Mouse (Mus musculus) thymus, adult 2 months (tissue): ENCODE measurements around the gene Tmco5b.

Experiments used
- CTCF ChIP-seq: fragments of 200-500 bp; IDR thresholded peaks from 2 replicates; pipeline ENCODE4 v1.5.1; 2012; ENCODE audit warnings: mild to moderate bottlenecking, control low read depth, low read length, moderate library complexity, borderline replicate concordance; ENCODE audit not compliant: control insufficient read depth, poor library complexity, insufficient read depth; ENCODE audit errors: extremely low read depth
- POLR2A ChIP-seq: fragments of 200-500 bp; IDR thresholded peaks from 2 replicates; pipeline ENCODE4 v1.6.1; 2012; ENCODE audit warnings: mild to moderate bottlenecking, low read length, control low read depth, moderate library complexity; ENCODE audit not compliant: control insufficient read depth, poor library complexity, insufficient read depth; ENCODE audit errors: extremely low read depth

DNA sequence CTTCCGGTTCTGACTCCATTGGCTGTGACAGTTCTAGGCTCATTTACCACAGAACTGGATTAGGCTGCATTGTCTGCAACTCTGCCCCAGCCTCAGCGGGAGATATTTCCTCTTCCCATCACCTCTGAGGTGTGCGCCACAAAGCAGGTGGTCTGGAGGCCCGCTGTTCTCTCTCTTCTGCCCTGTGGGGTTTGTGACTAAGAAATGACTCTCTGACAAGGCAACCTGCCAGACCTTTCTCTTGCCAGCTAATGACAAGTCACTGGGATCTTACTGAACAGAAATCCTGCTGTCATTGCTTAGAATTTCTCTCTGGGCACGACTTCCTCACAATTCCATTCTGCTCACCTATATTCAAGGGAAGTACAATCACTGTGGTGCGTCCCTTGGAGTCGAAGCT lies 37.5 kb downstream of the Tmco5b start:
- no peak for TF ChIP-seq POLR2A
- no peak for TF ChIP-seq CTCF
